Mouse (Mus musculus): ENCODE results near the gene Tagln3. TPM values are rescaled to one million over a fixed set of nuclear protein-coding genes. Genes with fewer than 3 reads are reported as not detected.

Gene Tagln3
- total and polyA plus RNA-seq, 3 experiments: not detected

GRCm38 (mm10) chr16:45711263-45711662 lies 13.1 kb downstream of the Tagln3 start:
- Histone ChIP-seq H3K36me3 (ENCODE audit: control insufficient read depth in 1 of 2, insufficient read depth in 2 of 2, low read length in 2 of 2) (no peaks in the 10 kb centered on the region), H3K27me3 (ENCODE audit: control insufficient read depth in 1 of 2, insufficient read depth in 2 of 2, low read length in 2 of 2) (no peaks in the 10 kb centered on the region), H3K4me1 (ENCODE audit: control insufficient read depth in 1 of 2, insufficient read depth in 2 of 2, low read length in 2 of 2) (no peaks in the 10 kb centered on the region), H3K27ac (ENCODE audit: control insufficient read depth, low read depth, low read length) (no peak overlapping the region), H3K79me2 (ENCODE audit: control insufficient read depth, insufficient read depth, low read length, poor library complexity) (no peaks in the 10 kb centered on the region), H3K4me3 (ENCODE audit: control insufficient read depth in 1 of 2, insufficient read depth in 1 of 2, low read depth in 2 of 2, low read length in 2 of 2) (no peak overlapping the region), H3K9me3 (replicated peaks; ENCODE audit: insufficient read depth, low read length) (no peaks in the 10 kb centered on the region), H3K9ac (ENCODE audit: control insufficient read depth, low read depth, low read length, poor library complexity, severe bottlenecking) (no peak overlapping the region)
- DNase-seq (ENCODE audit: low read depth, low spot score): no peak
- TF ChIP-seq USF2 (IDR thresholded peaks at IDR 0.05; ENCODE audit: borderline replicate concordance in 1 of 2, insufficient read depth in 1 of 2, low read depth in 1 of 2, low read length in 2 of 2) (no peak), SMC3 (IDR thresholded peaks at IDR 0.05; ENCODE audit: low read depth, low read length) (no peak), MEF2A (IDR thresholded peaks at IDR 0.05; ENCODE audit: extremely low read depth, insufficient replicate concordance, low read depth, low read length, poor library complexity, severe bottlenecking) (no peak), ZC3H11A (IDR thresholded peaks at IDR 0.05; ENCODE audit: low read depth, low read length) (no peak), KAT2A (conservative IDR thresholded peaks at IDR 0.05; ENCODE audit: low read depth, low read length) (no peak), MYB (IDR thresholded peaks at IDR 0.05; ENCODE audit: low read depth, low read length) (no peak), ZNF384 (IDR thresholded peaks at IDR 0.05; ENCODE audit: low read depth, low read length) (no peak), POLR2AphosphoS2 (IDR thresholded peaks at IDR 0.05; ENCODE audit: low read length) (no peak), CHD1 (IDR thresholded peaks at IDR 0.05; ENCODE audit: low read depth, low read length) (no peak), E2F4 (IDR thresholded peaks at IDR 0.05; ENCODE audit: borderline replicate concordance, low read depth, low read length) (no peak), MYC (IDR thresholded peaks at IDR 0.05; ENCODE audit: low read depth, low read length) (no peak), USF1 (IDR thresholded peaks at IDR 0.05; ENCODE audit: low read depth, low read length) (no peak), ETS1 (IDR thresholded peaks at IDR 0.05; ENCODE audit: low read depth, low read length) (no peak), RCOR1 (IDR thresholded peaks at IDR 0.05; ENCODE audit: low read depth, low read length) (no peak), GATA1 (IDR thresholded peaks at IDR 0.05; ENCODE audit: low read depth, low read length) (no peak), NELFE (IDR thresholded peaks at IDR 0.05; ENCODE audit: low read depth, low read length) (no peak), POLR2AphosphoS5 (IDR thresholded peaks at IDR 0.05; ENCODE audit: borderline replicate concordance, low read depth, low read length) (no peak), EP300 (IDR thresholded peaks at IDR 0.05; ENCODE audit: low read depth in 1 of 2, low read length in 2 of 2) (no peak)

GRCm38 (mm10) chr16:45699301-45699700 lies 25.1 kb downstream of the Tagln3 start:
- Histone ChIP-seq H3K79me2 (ENCODE audit: control insufficient read depth, insufficient read depth, low read length, poor library complexity) (no peaks in the 10 kb centered on the region), H3K9ac (ENCODE audit: control insufficient read depth, low read depth, low read length, poor library complexity, severe bottlenecking) (no peak overlapping the region), H3K27ac (ENCODE audit: control insufficient read depth, low read depth, low read length) (no peak overlapping the region), H3K9me3 (replicated peaks; ENCODE audit: insufficient read depth, low read length) (no peaks in the 10 kb centered on the region), H3K4me1 (ENCODE audit: control insufficient read depth in 1 of 2, insufficient read depth in 2 of 2, low read length in 2 of 2) (no peaks in the 10 kb centered on the region), H3K4me3 (ENCODE audit: control insufficient read depth in 1 of 2, insufficient read depth in 1 of 2, low read depth in 2 of 2, low read length in 2 of 2) (no peak overlapping the region), H3K27me3 (ENCODE audit: control insufficient read depth in 1 of 2, insufficient read depth in 2 of 2, low read length in 2 of 2) (peaks cover 0 to 2% of the 10 kb centered on the region in 2 experiments; a peak in 1 of 4 replicates), H3K36me3 (ENCODE audit: control insufficient read depth in 1 of 2, insufficient read depth in 2 of 2, low read length in 2 of 2) (no peaks in the 10 kb centered on the region)
- no peak for DNase-seq (ENCODE audit: low read depth, low spot score)
- no peak for TF ChIP-seq POLR2A (IDR thresholded peaks at IDR 0.05; ENCODE audit: control insufficient read depth in 1 of 2, insufficient read depth in 1 of 2, low read depth in 1 of 2, low read length in 2 of 2, poor library complexity in 1 of 2)
- no peak for TF ChIP-seq CHD2 (IDR thresholded peaks at IDR 0.05; ENCODE audit: low read length)
- no peak for TF ChIP-seq POLR2AphosphoS5 (IDR thresholded peaks at IDR 0.05; ENCODE audit: borderline replicate concordance, low read depth, low read length)
- no peak for TF ChIP-seq MEF2A (IDR thresholded peaks at IDR 0.05; ENCODE audit: extremely low read depth, insufficient replicate concordance, low read depth, low read length, poor library complexity, severe bottlenecking)
- TF ChIP-seq TBP (IDR thresholded peaks at IDR 0.05; ENCODE audit: low read depth, low read length): no peak
- no peak for TF ChIP-seq MAFK (IDR thresholded peaks at IDR 0.05; ENCODE audit: borderline replicate concordance, low read depth, low read length)
- no peak for TF ChIP-seq GATA1 (IDR thresholded peaks at IDR 0.05; ENCODE audit: low read depth, low read length)
- no peak for TF ChIP-seq RCOR1 (IDR thresholded peaks at IDR 0.05; ENCODE audit: low read depth, low read length)
- TF ChIP-seq ZMIZ1 (IDR thresholded peaks at IDR 0.05; ENCODE audit: low read depth, low read length): no peak
- TF ChIP-seq SIN3A (IDR thresholded peaks at IDR 0.05; ENCODE audit: low read length): no peak
- TF ChIP-seq ELF1 (IDR thresholded peaks at IDR 0.05; ENCODE audit: low read depth, low read length): no peak
- TF ChIP-seq CTCF (IDR thresholded peaks at IDR 0.05 in 2 of 3, conservative IDR thresholded peaks at IDR 0.05 in 1 of 3; ENCODE audit: control insufficient read depth in 1 of 3, insufficient read depth in 1 of 3, low read depth in 2 of 3, low read length in 3 of 3, poor library complexity in 1 of 3, severe bottlenecking in 1 of 3): no peak
